Mouse (Mus musculus): ENCODE data around the gene Kcnj2. TPM values are rescaled to one million over a fixed set of nuclear protein-coding genes. Genes with fewer than 3 reads are reported as not detected.

The Kcnj2 gene
- total and polyA plus RNA-seq, 3 experiments = under 0.01 TPM; not detected in 2

- DNase-seq (ENCODE audit: low spot score) (no peak), ATAC-seq (ENCODE audit: extremely low read depth, insufficient number of reproducible peaks, low FRiP score, poor library complexity, severe bottlenecking) (no peak)
- Histone ChIP-seq H3K9me3 (replicated peaks) (peaks cover 32% of the 10 kb centered on the region), H3K27me3 (ENCODE audit: insufficient read depth, low read length) (no peaks in the 10 kb centered on the region), H3K36me3 (replicated peaks) (no peaks in the 10 kb centered on the region), H3K4me1 (ENCODE audit: insufficient read depth, low read depth, low read length) (no peaks in the 10 kb centered on the region), H3K4me3 (ENCODE audit: low read depth, low read length) (no peak overlapping the region)
- no peak for TF ChIP-seq POLR2AphosphoS5 (IDR thresholded peaks at IDR 0.05; ENCODE audit: insufficient replicate concordance, low read depth, low read length)
- no peak for TF ChIP-seq GATA1 (IDR thresholded peaks at IDR 0.05; ENCODE audit: borderline replicate concordance, low read length)
- TF ChIP-seq CTCF (IDR thresholded peaks at IDR 0.05; ENCODE audit: low read depth, low read length) = no peak
- no peak for TF ChIP-seq GATA2 (IDR thresholded peaks at IDR 0.05; ENCODE audit: borderline replicate concordance, low read depth, low read length)
- TF ChIP-seq TAL1 (conservative IDR thresholded peaks at IDR 0.05; ENCODE audit: low read depth, low read length) = no peak
Measured at GRCm38 (mm10) chr11:111064751-111065527, 1.0 kb upstream of the Kcnj2 start.

- no peaks in the 10 kb centered on the region for H3K27me3 ChIP-seq (ENCODE audit: insufficient read depth, low read length)
- no peak overlapping the region for H3K4me3 ChIP-seq (ENCODE audit: low read depth, low read length)
- ATAC-seq (ENCODE audit: extremely low read depth, insufficient number of reproducible peaks, low FRiP score, poor library complexity, severe bottlenecking) (no peak), DNase-seq (ENCODE audit: low spot score) (no peak)
- H3K4me1 ChIP-seq (ENCODE audit: insufficient read depth, low read depth, low read length) = no peaks in the 10 kb centered on the region
- H3K36me3 ChIP-seq (replicated peaks) = no peaks in the 10 kb centered on the region
- peaks cover 26% of the 10 kb centered on the region for H3K9me3 ChIP-seq (replicated peaks)
- no peak for TF ChIP-seq POLR2AphosphoS5 (IDR thresholded peaks at IDR 0.05; ENCODE audit: insufficient replicate concordance, low read depth, low read length)
- no peak for TF ChIP-seq CTCF (IDR thresholded peaks at IDR 0.05; ENCODE audit: low read depth, low read length)
- TF ChIP-seq GATA2 (IDR thresholded peaks at IDR 0.05; ENCODE audit: borderline replicate concordance, low read depth, low read length) = no peak
- TF ChIP-seq TAL1 (conservative IDR thresholded peaks at IDR 0.05; ENCODE audit: low read depth, low read length) = no peak
- TF ChIP-seq GATA1 (IDR thresholded peaks at IDR 0.05; ENCODE audit: borderline replicate concordance, low read length) = no peak
Measured at GRCm38 (mm10) chr11:111066299-111066691, 331 bp downstream of the Kcnj2 start.

- ATAC-seq (ENCODE audit: extremely low read depth, insufficient number of reproducible peaks, low FRiP score, poor library complexity, severe bottlenecking) (no peak), DNase-seq (ENCODE audit: low spot score) (no peak)
- Histone ChIP-seq H3K36me3 (replicated peaks) (no peaks in the 10 kb centered on the region), H3K9me3 (replicated peaks) (peaks cover 30% of the 10 kb centered on the region), H3K27me3 (ENCODE audit: insufficient read depth, low read length) (no peaks in the 10 kb centered on the region), H3K4me1 (ENCODE audit: insufficient read depth, low read depth, low read length) (no peaks in the 10 kb centered on the region), H3K4me3 (ENCODE audit: low read depth, low read length) (no peak overlapping the region)
- TF ChIP-seq GATA1 (IDR thresholded peaks at IDR 0.05; ENCODE audit: borderline replicate concordance, low read length) (no peak), GATA2 (IDR thresholded peaks at IDR 0.05; ENCODE audit: borderline replicate concordance, low read depth, low read length) (no peak), CTCF (IDR thresholded peaks at IDR 0.05; ENCODE audit: low read depth, low read length) (no peak), POLR2AphosphoS5 (IDR thresholded peaks at IDR 0.05; ENCODE audit: insufficient replicate concordance, low read depth, low read length) (no peak), TAL1 (conservative IDR thresholded peaks at IDR 0.05; ENCODE audit: low read depth, low read length) (no peak)
Measured at GRCm38 (mm10) chr11:111067787-111068186, 1.8 kb downstream of the Kcnj2 start.

- peaks cover 32% of the 10 kb centered on the region for H3K9me3 ChIP-seq (replicated peaks)
- H3K4me3 ChIP-seq (ENCODE audit: low read depth, low read length) = no peak overlapping the region
- ATAC-seq (ENCODE audit: extremely low read depth, insufficient number of reproducible peaks, low FRiP score, poor library complexity, severe bottlenecking) = no peak
- H3K36me3 ChIP-seq (replicated peaks) = no peaks in the 10 kb centered on the region
- H3K27me3 ChIP-seq (ENCODE audit: insufficient read depth, low read length) = no peaks in the 10 kb centered on the region
- no peaks in the 10 kb centered on the region for H3K4me1 ChIP-seq (ENCODE audit: insufficient read depth, low read depth, low read length)
- DNase-seq (ENCODE audit: low spot score) = no peak
- TF ChIP-seq TAL1 (conservative IDR thresholded peaks at IDR 0.05; ENCODE audit: low read depth, low read length) (no peak), GATA1 (IDR thresholded peaks at IDR 0.05; ENCODE audit: borderline replicate concordance, low read length) (no peak), POLR2AphosphoS5 (IDR thresholded peaks at IDR 0.05; ENCODE audit: insufficient replicate concordance, low read depth, low read length) (no peak), GATA2 (IDR thresholded peaks at IDR 0.05; ENCODE audit: borderline replicate concordance, low read depth, low read length) (no peak), CTCF (IDR thresholded peaks at IDR 0.05; ENCODE audit: low read depth, low read length) (no peak)
Measured at GRCm38 (mm10) chr11:111070460-111070859, 4.5 kb downstream of the Kcnj2 start.

- no peak overlapping the region for H3K4me3 ChIP-seq (ENCODE audit: low read depth, low read length)
- TF ChIP-seq GATA2 (IDR thresholded peaks at IDR 0.05; ENCODE audit: borderline replicate concordance, low read depth, low read length) (no peak), POLR2AphosphoS5 (IDR thresholded peaks at IDR 0.05; ENCODE audit: insufficient replicate concordance, low read depth, low read length) (no peak), TAL1 (conservative IDR thresholded peaks at IDR 0.05; ENCODE audit: low read depth, low read length) (no peak), GATA1 (IDR thresholded peaks at IDR 0.05; ENCODE audit: borderline replicate concordance, low read length) (no peak), CTCF (IDR thresholded peaks at IDR 0.05; ENCODE audit: low read depth, low read length) (no peak)
- H3K9me3 ChIP-seq (replicated peaks) = peaks cover 21% of the 10 kb centered on the region
- ATAC-seq (ENCODE audit: extremely low read depth, insufficient number of reproducible peaks, low FRiP score, poor library complexity, severe bottlenecking) (no peak), DNase-seq (ENCODE audit: low spot score) (no peak)
- no peaks in the 10 kb centered on the region for H3K4me1 ChIP-seq (ENCODE audit: insufficient read depth, low read depth, low read length)
- no peaks in the 10 kb centered on the region for H3K27me3 ChIP-seq (ENCODE audit: insufficient read depth, low read length)
- no peaks in the 10 kb centered on the region for H3K36me3 ChIP-seq (replicated peaks)
Measured at GRCm38 (mm10) chr11:111074131-111074530, 8.2 kb downstream of the Kcnj2 start.

- no peaks in the 10 kb centered on the region for H3K36me3 ChIP-seq (replicated peaks)
- H3K4me1 ChIP-seq (ENCODE audit: insufficient read depth, low read depth, low read length) = no peaks in the 10 kb centered on the region
- H3K27me3 ChIP-seq (ENCODE audit: insufficient read depth, low read length) = no peaks in the 10 kb centered on the region
- ATAC-seq (ENCODE audit: extremely low read depth, insufficient number of reproducible peaks, low FRiP score, poor library complexity, severe bottlenecking) = no peak
- no peak overlapping the region for H3K4me3 ChIP-seq (ENCODE audit: low read depth, low read length)
- TF ChIP-seq CTCF (IDR thresholded peaks at IDR 0.05; ENCODE audit: low read depth, low read length) = no peak
- no peak for TF ChIP-seq TAL1 (conservative IDR thresholded peaks at IDR 0.05; ENCODE audit: low read depth, low read length)
- no peak for TF ChIP-seq GATA2 (IDR thresholded peaks at IDR 0.05; ENCODE audit: borderline replicate concordance, low read depth, low read length)
- TF ChIP-seq POLR2AphosphoS5 (IDR thresholded peaks at IDR 0.05; ENCODE audit: insufficient replicate concordance, low read depth, low read length) = no peak
- no peak for TF ChIP-seq GATA1 (IDR thresholded peaks at IDR 0.05; ENCODE audit: borderline replicate concordance, low read length)
- H3K9me3 ChIP-seq (replicated peaks) = peaks cover 15% of the 10 kb centered on the region
- DNase-seq (ENCODE audit: low spot score) = no peak
Measured at GRCm38 (mm10) chr11:111078107-111078506, 12.1 kb downstream of the Kcnj2 start.

Data from G1E (cell line).